Mouse (Mus musculus): ENCODE results near the gene Kcnc2.
"Not testable (repeated sequence)": the region's sequence is repeated elsewhere in the genome, so short reads cannot be mapped to it uniquely, and the experiment has no call there.

Gene Kcnc2

DNA sequence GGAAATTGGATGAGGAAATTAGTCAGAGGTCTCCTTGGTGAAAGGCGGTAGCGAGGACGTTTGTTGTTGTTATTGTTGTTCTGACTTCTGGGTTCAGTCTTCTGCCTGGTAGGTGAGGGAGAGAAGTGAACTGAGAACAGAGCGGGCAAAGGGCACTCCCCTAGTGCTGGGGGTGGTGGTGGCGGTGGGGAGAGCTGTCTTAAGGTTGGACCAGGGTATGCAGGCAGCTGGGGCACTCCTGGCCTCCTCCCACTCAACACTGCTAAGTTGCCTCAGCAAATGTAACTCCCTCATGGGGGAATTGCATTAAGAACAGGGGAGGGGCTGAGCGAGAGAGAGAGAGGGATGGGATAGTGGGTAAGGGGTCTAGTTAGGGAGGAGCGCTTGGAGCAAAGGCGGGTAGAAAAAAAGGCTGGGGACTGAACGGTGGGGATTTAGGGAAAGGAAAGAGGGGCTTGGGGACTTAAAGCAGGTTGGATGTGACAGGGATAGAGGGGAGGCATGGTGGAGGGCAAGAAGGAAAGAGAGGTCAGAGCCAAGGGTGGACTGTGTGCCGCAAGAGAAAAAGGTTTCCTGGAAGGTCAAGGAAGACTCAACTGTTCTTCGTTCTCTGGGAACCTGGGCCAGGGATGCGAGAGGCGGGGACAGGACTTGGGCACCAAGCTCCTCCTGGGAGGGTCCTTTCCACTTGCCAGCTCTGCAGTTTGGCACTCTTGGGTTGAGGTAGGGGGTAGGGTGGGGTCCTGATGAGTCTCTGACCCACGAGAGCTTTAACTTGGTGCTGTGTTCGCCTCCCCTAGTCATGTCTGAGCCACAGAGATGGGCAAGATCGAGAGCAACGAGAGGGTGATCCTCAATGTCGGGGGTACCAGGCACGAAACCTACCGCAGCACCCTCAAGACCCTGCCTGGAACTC is at the start of gene Kcnc2:
Kcnc2 (plus strand) TSS at position 235 of the 916 bp plus-strand sequence.
- no peak for DNase-seq (ENCODE audit: low read depth, low spot score)
- Histone ChIP-seq H3K36me3 (ENCODE audit: control insufficient read depth, insufficient read depth, low read length, poor library complexity, severe bottlenecking) (no peaks in the 10 kb centered on the region), H3K27me3 (ENCODE audit: control insufficient read depth, insufficient read depth, low read length, poor library complexity, severe bottlenecking) (no peaks in the 10 kb centered on the region)

DNA sequence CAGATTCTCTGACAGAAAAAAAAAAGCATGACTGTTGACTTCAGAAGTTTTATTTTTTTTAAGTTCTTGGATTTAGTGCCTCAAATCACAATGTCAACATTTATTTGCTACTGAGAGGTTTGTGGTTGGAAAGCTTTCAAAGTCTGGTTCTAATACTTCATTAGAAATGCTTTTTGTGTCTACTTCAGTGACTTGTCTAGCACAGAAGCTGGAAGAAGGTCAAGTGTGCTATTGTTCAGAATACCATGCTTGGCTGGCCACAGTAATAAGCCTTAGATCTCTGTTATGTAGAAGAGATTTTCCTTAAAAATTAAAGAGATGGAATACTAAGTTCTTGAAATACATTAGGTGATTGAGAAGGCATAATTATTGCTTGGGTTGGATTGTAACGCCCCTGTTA is 43.8 kb upstream of the Kcnc2 start:
- H3K36me3 ChIP-seq (ENCODE audit: control insufficient read depth, insufficient read depth, low read length, poor library complexity, severe bottlenecking): no peaks in the 10 kb centered on the region
- H3K27me3 ChIP-seq (ENCODE audit: control insufficient read depth, insufficient read depth, low read length, poor library complexity, severe bottlenecking): no peaks in the 10 kb centered on the region
- no peak for DNase-seq (ENCODE audit: low read depth, low spot score)

DNA sequence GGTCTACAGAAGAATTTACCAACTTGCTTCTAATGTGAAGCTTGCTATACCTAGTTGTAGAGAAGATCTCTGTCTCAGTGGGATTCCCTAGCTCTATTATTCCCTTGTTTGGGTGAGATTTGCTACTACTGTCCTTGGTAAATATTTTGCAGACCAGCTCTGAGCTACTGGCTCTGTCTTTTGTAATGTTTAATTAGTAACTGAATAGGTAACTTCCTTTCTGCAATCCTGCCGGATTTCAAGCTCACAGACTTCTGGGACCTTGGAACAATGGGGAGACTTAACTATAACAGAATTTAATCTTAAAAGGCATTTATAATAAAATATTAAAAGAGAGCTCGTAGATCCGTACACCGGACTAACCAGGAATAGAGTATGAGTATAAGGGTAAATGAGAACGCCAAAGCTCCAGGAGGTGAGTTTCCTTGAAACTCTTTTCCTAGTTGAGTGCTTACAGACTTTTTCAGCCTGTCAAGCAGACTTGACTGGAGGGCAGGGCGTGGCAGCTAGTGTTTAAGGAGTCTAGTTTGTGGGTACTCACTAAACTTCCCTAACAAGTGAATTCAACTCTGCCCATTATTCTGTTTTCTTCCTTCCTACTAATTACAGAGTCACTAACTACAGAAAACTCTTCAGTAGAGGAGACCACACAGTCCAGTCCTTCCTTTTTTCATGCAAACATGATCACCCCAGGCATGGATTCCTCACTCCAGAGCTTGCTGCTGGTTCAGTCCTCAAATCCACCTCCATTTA is 41.7 kb upstream of the Kcnc2 start:
- not testable (repeated sequence) for H3K36me3 ChIP-seq (ENCODE audit: control insufficient read depth, insufficient read depth, low read length, poor library complexity, severe bottlenecking); H3K27me3 ChIP-seq (ENCODE audit: control insufficient read depth, insufficient read depth, low read length, poor library complexity, severe bottlenecking); DNase-seq (ENCODE audit: low read depth, low spot score)

DNA sequence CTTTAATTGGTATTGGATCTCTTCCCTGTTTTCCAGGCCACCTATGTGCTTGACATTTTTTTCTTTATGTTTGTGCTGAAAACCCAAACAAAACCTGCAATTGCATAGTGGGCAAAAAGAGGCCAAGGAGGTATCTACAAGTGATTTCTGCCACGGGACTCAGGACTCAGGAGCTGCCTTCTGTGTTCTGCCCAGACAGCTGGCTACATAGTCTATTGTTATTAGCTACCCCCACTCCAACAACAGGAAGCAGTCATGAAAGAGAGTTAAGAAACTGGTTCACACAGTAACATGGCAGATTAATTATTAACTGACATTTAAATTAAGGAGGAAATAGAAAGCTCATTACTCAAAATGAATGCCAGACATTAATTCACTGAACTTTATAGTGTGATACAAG is 38.2 kb upstream of the Kcnc2 start:
- H3K27me3 ChIP-seq (ENCODE audit: control insufficient read depth, insufficient read depth, low read length, poor library complexity, severe bottlenecking); H3K36me3 ChIP-seq (ENCODE audit: control insufficient read depth, insufficient read depth, low read length, poor library complexity, severe bottlenecking); DNase-seq (ENCODE audit: low read depth, low spot score): not testable (repeated sequence)

DNA sequence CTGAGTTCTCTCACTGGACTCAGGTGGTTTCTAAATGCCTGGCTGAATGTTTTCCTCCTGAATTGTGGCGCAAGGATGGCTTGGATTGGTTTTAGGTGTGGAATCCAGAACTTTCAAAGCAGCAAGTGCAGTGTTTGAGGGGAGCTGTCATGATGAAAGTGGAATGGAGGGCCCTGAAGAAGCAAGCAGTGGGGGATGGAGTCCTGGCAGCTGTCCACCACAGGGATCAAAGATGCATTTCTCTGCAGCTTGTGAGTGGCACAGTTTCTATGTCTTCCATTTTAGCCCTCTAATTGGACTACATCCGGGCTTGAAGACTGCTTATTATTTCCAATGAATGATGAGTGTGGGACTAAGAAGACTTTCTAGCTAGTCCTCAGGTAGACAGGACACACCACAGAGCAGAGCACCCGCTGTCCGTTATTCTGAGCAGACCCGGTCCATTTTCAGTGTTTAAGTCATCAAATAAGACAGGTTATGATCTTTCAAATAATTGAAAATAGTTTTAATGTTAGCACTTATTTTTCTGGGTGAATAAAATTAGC is 35.5 kb upstream of the Kcnc2 start:
- not testable (repeated sequence) for H3K36me3 ChIP-seq (ENCODE audit: control insufficient read depth, insufficient read depth, low read length, poor library complexity, severe bottlenecking); DNase-seq (ENCODE audit: low read depth, low spot score); H3K27me3 ChIP-seq (ENCODE audit: control insufficient read depth, insufficient read depth, low read length, poor library complexity, severe bottlenecking)

DNA sequence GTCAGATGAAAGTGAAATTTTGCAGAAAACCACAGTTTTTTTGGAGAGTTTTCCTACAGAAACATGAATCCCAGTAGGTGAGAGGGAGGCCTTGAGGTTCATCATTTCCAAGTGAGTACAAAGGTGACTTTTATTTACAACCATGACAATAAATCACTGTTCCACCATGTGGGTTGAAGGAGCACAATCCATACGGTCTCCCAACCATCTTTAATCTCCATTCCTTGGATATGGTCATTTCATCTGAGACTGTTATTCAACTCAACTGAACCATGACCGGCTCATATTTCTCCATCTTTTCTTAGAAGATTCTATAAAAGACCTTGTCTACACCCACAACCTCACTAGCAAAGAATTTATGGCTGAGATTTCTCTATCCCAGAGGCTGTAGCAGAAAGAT is 22.6 kb upstream of the Kcnc2 start:
- H3K36me3 ChIP-seq (ENCODE audit: control insufficient read depth, insufficient read depth, low read length, poor library complexity, severe bottlenecking): no peaks in the 10 kb centered on the region
- no peaks in the 10 kb centered on the region for H3K27me3 ChIP-seq (ENCODE audit: control insufficient read depth, insufficient read depth, low read length, poor library complexity, severe bottlenecking)
- no peak for DNase-seq (ENCODE audit: low read depth, low spot score)

DNA sequence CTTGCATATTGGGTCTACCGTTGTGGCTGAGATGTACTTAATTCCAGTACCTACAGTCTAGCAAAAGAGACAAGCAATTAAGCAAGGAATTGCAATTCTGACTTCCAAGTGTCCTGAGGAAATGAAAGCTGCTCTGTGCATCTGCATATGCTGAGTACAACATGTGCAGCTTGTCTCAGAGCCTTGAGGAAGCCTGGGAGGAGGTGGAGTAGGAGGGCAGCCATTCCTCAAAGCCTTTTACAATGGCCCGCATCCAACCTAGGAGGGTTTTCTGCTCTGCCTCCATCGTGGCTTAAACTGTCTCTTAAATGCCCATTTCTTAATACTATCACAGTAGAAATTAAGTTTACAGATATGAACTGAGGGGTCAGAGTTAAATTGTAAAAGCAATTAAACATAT is 7.5 kb upstream of the Kcnc2 start:
- Histone ChIP-seq H3K36me3 (ENCODE audit: control insufficient read depth, insufficient read depth, low read length, poor library complexity, severe bottlenecking) (no peaks in the 10 kb centered on the region), H3K27me3 (ENCODE audit: control insufficient read depth, insufficient read depth, low read length, poor library complexity, severe bottlenecking) (no peaks in the 10 kb centered on the region)
- DNase-seq (ENCODE audit: low read depth, low spot score): no peak

DNA sequence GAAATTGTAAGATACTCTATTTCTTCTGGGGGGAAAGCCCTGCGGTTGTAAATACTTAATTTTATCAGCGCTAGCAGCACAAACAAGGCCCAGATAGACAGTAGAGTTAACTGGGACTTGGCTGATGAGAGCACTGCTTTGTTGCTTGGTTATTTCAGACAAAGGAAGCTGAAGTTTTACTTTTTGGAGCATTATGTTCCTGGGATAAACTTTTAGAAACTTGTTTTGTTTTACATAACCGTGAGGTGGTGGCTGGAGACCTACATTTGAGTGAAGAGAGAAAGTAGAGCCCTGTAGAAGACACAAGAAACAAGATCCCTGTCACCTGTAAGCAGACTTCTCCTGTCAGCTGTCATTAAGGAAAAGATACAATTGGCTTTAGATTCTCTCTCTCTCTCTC is 1.4 kb upstream of the Kcnc2 start:
- no peak for DNase-seq (ENCODE audit: low read depth, low spot score)
- Histone ChIP-seq H3K27me3 (ENCODE audit: control insufficient read depth, insufficient read depth, low read length, poor library complexity, severe bottlenecking) (no peaks in the 10 kb centered on the region), H3K36me3 (ENCODE audit: control insufficient read depth, insufficient read depth, low read length, poor library complexity, severe bottlenecking) (no peaks in the 10 kb centered on the region)

DNA sequence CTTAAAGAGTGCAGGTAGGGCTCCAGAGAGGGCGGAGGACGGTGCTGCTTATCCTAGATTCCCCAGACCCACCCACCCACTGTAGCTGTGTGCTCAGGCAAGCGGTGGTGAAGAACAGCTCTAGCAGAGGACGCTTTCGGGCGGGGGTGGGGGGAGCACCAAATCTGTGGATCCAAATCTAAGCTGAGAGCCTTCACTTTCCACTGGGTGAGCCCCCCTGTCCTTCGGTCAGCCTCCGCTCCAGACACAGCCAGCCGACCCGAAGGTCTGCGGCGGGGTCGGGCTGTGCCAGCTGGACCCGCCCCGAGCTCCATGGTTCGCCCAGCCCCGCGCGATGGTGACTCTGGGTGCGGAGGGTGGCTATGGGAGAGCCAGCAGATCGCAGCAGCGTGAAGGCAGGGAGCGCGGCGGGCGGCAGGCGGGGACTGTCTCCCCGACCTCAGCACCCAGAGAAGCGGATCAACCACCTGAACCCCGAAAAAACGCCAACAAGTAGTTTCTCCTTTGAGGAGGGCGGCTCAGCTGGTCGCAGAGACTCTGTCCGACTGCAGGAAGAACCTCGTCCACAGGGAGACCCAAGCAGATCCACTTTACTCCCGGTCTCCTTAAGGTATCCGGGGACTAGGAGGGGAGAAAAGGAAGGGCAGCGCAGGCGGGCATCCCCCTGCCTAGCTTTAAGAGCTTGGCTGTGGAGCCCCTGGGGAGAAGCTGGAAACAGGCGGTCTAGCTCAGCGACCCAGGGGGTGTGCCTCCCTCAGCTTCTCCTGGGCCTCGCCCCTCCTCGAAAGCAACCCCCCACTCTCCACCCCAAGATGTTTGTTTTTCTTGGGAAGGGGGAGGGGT is 761 bp upstream of the Kcnc2 start:
- no peaks in the 10 kb centered on the region for H3K36me3 ChIP-seq (ENCODE audit: control insufficient read depth, insufficient read depth, low read length, poor library complexity, severe bottlenecking)
- DNase-seq (ENCODE audit: low read depth, low spot score): no peak
- H3K27me3 ChIP-seq (ENCODE audit: control insufficient read depth, insufficient read depth, low read length, poor library complexity, severe bottlenecking): no peaks in the 10 kb centered on the region

DNA sequence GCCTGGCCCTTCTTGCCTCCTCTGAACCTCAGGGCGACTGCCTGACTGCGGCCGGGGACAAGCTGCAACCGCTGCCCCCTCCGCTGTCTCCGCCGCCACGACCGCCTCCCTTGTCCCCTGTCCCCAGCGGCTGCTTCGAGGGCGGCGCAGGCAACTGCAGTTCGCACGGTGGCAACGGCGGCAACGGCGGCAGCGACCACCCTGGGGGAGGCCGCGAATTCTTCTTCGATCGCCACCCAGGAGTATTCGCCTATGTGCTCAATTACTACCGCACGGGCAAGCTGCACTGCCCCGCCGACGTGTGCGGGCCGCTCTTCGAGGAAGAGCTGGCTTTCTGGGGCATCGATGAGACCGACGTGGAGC is 863 bp downstream of the Kcnc2 start:
- Histone ChIP-seq H3K27me3 (ENCODE audit: control insufficient read depth, insufficient read depth, low read length, poor library complexity, severe bottlenecking) (no peaks in the 10 kb centered on the region), H3K36me3 (ENCODE audit: control insufficient read depth, insufficient read depth, low read length, poor library complexity, severe bottlenecking) (no peaks in the 10 kb centered on the region)
- no peak for DNase-seq (ENCODE audit: low read depth, low spot score)

DNA sequence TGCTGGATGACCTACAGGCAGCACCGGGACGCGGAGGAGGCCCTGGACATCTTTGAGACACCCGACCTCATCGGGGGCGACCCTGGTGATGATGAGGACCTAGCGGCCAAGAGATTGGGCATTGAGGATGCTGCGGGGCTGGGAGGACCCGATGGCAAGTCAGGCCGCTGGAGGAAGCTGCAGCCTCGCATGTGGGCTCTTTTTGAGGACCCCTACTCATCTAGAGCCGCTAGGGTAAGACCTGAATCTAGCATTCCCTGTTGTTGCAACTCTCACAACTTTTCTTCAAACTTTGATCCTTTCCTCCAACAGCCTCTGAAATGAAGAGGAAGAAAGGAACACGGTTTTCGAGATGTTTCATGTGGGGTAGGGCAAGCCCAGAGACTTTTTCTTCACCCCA is 1.2 kb downstream of the Kcnc2 start:
- no peaks in the 10 kb centered on the region for H3K36me3 ChIP-seq (ENCODE audit: control insufficient read depth, insufficient read depth, low read length, poor library complexity, severe bottlenecking)
- no peaks in the 10 kb centered on the region for H3K27me3 ChIP-seq (ENCODE audit: control insufficient read depth, insufficient read depth, low read length, poor library complexity, severe bottlenecking)
- no peak for DNase-seq (ENCODE audit: low read depth, low spot score)

DNA sequence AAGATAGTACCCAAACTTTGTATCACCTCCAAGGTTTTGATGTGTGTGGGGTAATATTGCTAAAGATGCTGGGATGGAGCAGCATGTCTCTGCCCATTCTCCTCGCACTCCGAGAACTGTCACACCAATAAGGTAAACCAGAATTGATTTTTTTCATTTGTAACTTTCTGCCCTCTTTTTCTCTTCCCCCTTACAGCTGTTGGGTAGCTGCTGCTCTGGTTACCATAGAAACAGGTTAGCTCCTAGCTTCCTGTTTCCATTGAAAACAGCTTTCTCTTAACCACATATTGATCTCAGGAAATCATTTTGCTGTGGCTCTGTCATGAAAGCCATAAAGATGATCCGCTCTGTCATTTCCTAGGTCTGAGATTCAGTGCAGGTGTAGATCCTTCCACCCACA is 7.1 kb downstream of the Kcnc2 start:
- H3K27me3 ChIP-seq (ENCODE audit: control insufficient read depth, insufficient read depth, low read length, poor library complexity, severe bottlenecking): no peaks in the 10 kb centered on the region
- no peaks in the 10 kb centered on the region for H3K36me3 ChIP-seq (ENCODE audit: control insufficient read depth, insufficient read depth, low read length, poor library complexity, severe bottlenecking)
- no peak for DNase-seq (ENCODE audit: low read depth, low spot score)

DNA sequence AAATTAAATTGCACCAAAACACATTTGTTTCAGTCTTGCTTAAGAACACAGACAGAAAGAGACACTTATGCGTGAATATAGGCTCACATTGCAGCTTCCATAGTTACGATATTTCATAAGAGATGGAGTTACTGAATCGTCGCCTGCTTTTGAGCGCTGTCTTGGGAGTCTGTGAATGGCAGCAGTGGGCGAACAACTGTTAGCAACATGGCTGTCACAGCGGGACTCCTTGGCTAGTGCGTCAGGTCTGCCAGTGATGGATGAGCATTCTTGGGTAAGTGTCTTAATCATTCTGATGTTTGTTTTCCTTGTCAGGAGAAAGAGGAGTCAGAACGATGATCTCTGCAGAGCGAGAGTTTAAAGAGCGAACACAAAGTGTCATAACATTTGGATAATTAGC is 44.2 kb downstream of the Kcnc2 start:
- no peak for DNase-seq (ENCODE audit: low read depth, low spot score)
- no peaks in the 10 kb centered on the region for H3K27me3 ChIP-seq (ENCODE audit: control insufficient read depth, insufficient read depth, low read length, poor library complexity, severe bottlenecking)
- no peaks in the 10 kb centered on the region for H3K36me3 ChIP-seq (ENCODE audit: control insufficient read depth, insufficient read depth, low read length, poor library complexity, severe bottlenecking)

DNA sequence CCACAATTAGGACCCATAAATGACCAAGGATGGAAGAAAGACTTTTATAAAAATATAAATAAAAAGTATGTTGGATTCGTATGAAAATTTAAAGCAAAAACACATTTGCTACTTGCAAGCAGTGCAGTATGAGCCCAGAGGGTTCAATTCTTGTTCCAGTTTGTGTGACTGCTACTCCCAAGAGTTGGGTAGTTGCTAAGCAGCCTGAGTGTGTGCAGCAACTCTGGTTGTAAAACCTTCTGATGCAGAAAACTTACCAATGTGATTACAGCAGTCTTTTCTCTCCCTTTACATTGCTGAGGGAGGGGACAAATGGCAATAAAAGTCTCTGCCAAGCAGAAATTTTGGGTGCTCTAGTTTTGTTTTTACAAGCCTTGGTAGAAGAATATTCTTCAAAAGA is 46.9 kb downstream of the Kcnc2 start:
- Histone ChIP-seq H3K36me3 (ENCODE audit: control insufficient read depth, insufficient read depth, low read length, poor library complexity, severe bottlenecking) (no peaks in the 10 kb centered on the region), H3K27me3 (ENCODE audit: control insufficient read depth, insufficient read depth, low read length, poor library complexity, severe bottlenecking) (no peaks in the 10 kb centered on the region)
- no peak for DNase-seq (ENCODE audit: low read depth, low spot score)

Measured in splenic B cell, adult 2 months (primary cell).